Mouse (Mus musculus) erythroblast, adult 5-6 weeks (primary cell): ENCODE results near the gene Galm. TPM values are rescaled to one million over a fixed set of nuclear protein-coding genes. Genes with fewer than 3 reads are reported as not detected.

Source experiments
- total RNA-seq, 2 experiments: library from RNA; stranded (forward) in 1 of 2; stranded (reverse) in 1 of 2; fragments of 150-400 nt in 1 of 2; fragments of 200-764, 138-1000 nt in 1 of 2; gene quantifications; 2 replicates each; pipeline versions ENCODE4 v1.2.3 to v1.2.4; 2015 to 2017; ENCODE audit warnings: low replicate concordance in 2 of 2

Galm gene
- total RNA-seq, 2 experiments from 2014 or later = 1.7 to 7.5 TPM

Other genes starting within 250 kb of the Galm start
- 16.7 and 30.1 TPM in 2 replicates for gene Atl2, start 231.3 kb upstream of the Galm start, total RNA-seq (2015; ENCODE audit: low replicate concordance)
- 21.6 and 38.2 TPM in 2 replicates for gene Atl2, start 231.3 kb upstream of the Galm start, total RNA-seq (2017; ENCODE audit: low replicate concordance)
- gene Hnrnpll, start 65.1 kb upstream of the Galm start, total RNA-seq (2015; ENCODE audit: low replicate concordance) = 32.6 and 37.1 TPM in 2 replicates
- 24.6 and 31.1 TPM in 2 replicates for gene Hnrnpll, start 65.1 kb upstream of the Galm start, total RNA-seq (2017; ENCODE audit: low replicate concordance)
- 90.1 and 116 TPM in 2 replicates for gene Srsf7, start 79.8 kb downstream of the Galm start, total RNA-seq (2015; ENCODE audit: low replicate concordance)
- 89.8 and 90.9 TPM in 2 replicates for gene Srsf7, start 79.8 kb downstream of the Galm start, total RNA-seq (2017; ENCODE audit: low replicate concordance)
- gene Ttc39d, start 80.0 kb downstream of the Galm start, total RNA-seq (2015; ENCODE audit: low replicate concordance) = not detected in 2 replicates
- gene Ttc39d, start 80.0 kb downstream of the Galm start, total RNA-seq (2017; ENCODE audit: low replicate concordance) = not detected in 2 replicates
- 2.9 and 5.6 TPM in 2 replicates for gene Gemin6, start 97.0 kb downstream of the Galm start, total RNA-seq (2015; ENCODE audit: low replicate concordance)
- gene Gemin6, start 97.0 kb downstream of the Galm start, total RNA-seq (2017; ENCODE audit: low replicate concordance) = 1.8 and 12.3 TPM in 2 replicates
- gene Morn2, start 162.7 kb downstream of the Galm start, total RNA-seq (2015; ENCODE audit: low replicate concordance) = not detected in 2 replicates
- gene Morn2, start 162.7 kb downstream of the Galm start, total RNA-seq (2017; ENCODE audit: low replicate concordance) = 3.3 TPM in 1 of 2 replicates, not detected in the other
- gene Dhx57, start 163.0 kb downstream of the Galm start, total RNA-seq (2015; ENCODE audit: low replicate concordance) = 1.3 and 7.7 TPM in 2 replicates
- 2.0 and 2.4 TPM in 2 replicates for gene Dhx57, start 163.0 kb downstream of the Galm start, total RNA-seq (2017; ENCODE audit: low replicate concordance)
- not detected in 2 replicates for gene Arhgef33, start 179.9 kb downstream of the Galm start, total RNA-seq (2015; ENCODE audit: low replicate concordance)
- gene Arhgef33, start 179.9 kb downstream of the Galm start, total RNA-seq (2017; ENCODE audit: low replicate concordance) = not detected in 2 replicates
- not detected in 2 replicates for gene Gm10190, start 246.1 kb downstream of the Galm start, total RNA-seq (2015; ENCODE audit: low replicate concordance)
- gene Gm10190, start 246.1 kb downstream of the Galm start, total RNA-seq (2017; ENCODE audit: low replicate concordance) = not detected in 2 replicates